Mouse (Mus musculus) E14TG2a.4 (cell line): Measurements from ENCODE around the gene Acot7.

Experiments
- H3K27me3 ChIP-seq: 2 replicates; pipeline ENCODE4 v1.6.1; 2014; ENCODE audit warnings: low read length, control low read depth; ENCODE audit not compliant: insufficient read depth
- H3K36me3 ChIP-seq: 2 replicates; pipeline ENCODE4 v1.6.1; 2014; ENCODE audit warnings: low read length, control low read depth; ENCODE audit not compliant: insufficient read depth
- H3K4me1 ChIP-seq: replicated peaks from 2 replicates; pipeline ENCODE4 v1.6.1; 2014; ENCODE audit warnings: low read depth, low read length, control low read depth
- H3K4me3 ChIP-seq: replicated peaks from 2 replicates; pipeline ENCODE4 v1.5.1; 2014; ENCODE audit warnings: mild to moderate bottlenecking, low read length
- H3K9me3 ChIP-seq: 2 replicates; pipeline ENCODE4 v1.6.1; 2014; ENCODE audit warnings: low read length, control low read depth
- CTCF ChIP-seq: conservative IDR thresholded peaks from 2 replicates; pipeline ENCODE4 v1.5.1; 2014; ENCODE audit warnings: low read length
- NANOG ChIP-seq: IDR thresholded peaks from 2 replicates; pipeline ENCODE4 v1.6.1; 2014; ENCODE audit warnings: borderline replicate concordance, low read length, mixed read lengths
- POU5F1 ChIP-seq: IDR thresholded peaks from 2 replicates; pipeline ENCODE4 v1.6.1; 2014; ENCODE audit warnings: low read length, borderline replicate concordance

Acot7 gene

GRCm38 (mm10) chr4:152146033-152146827 lies 31.7 kb upstream of the Acot7 start:
- Histone ChIP-seq H3K36me3 (no peaks in the 10 kb centered on the region), H3K4me3 (no peak overlapping the region), H3K27me3 (peaks cover 59% of the 10 kb centered on the region), H3K9me3 (no peaks in the 10 kb centered on the region), H3K4me1 (peaks cover 20% of the 10 kb centered on the region)
- TF ChIP-seq CTCF (no peak), NANOG (no peak), POU5F1 (no peak)

- H3K27me3 ChIP-seq: peaks cover 72% of the 10 kb centered on the region
- TF ChIP-seq NANOG (no peak), CTCF (no peak), POU5F1 (no peak)
- H3K4me1 ChIP-seq: peaks cover 41% of the 10 kb centered on the region
- H3K36me3 ChIP-seq: no peaks in the 10 kb centered on the region
- no peak overlapping the region for H3K4me3 ChIP-seq
- no peaks in the 10 kb centered on the region for H3K9me3 ChIP-seq
Measured at GRCm38 (mm10) chr4:152150546-152150945, 27.4 kb upstream of the Acot7 start.

GRCm38 (mm10) chr4:152151451-152151965 lies 26.4 kb upstream of the Acot7 start:
- peaks cover 71% of the 10 kb centered on the region for H3K27me3 ChIP-seq
- no peaks in the 10 kb centered on the region for H3K9me3 ChIP-seq
- peaks cover 33% of the 10 kb centered on the region for H3K4me1 ChIP-seq
- no peaks in the 10 kb centered on the region for H3K36me3 ChIP-seq
- TF ChIP-seq NANOG: no peak
- no peak for TF ChIP-seq CTCF
- no peak for TF ChIP-seq POU5F1
- H3K4me3 ChIP-seq: peak overlapping the region; percentile 89

GRCm38 (mm10) chr4:152151966-152152544 lies 25.9 kb upstream of the Acot7 start, which contains the start of gene Espn:
Gene Espn (minus strand): TSS chr4:152152371.
- Histone ChIP-seq H3K4me3 (peak within 1 kb of the TSS; percentile 89), H3K9me3 (no peaks in the 10 kb centered on the region), H3K4me1 (peaks cover 33% of the 10 kb centered on the region), H3K27me3 (peaks cover 67% of the 10 kb centered on the region), H3K36me3 (no peaks in the 10 kb centered on the region)
- TF ChIP-seq POU5F1 (no peak), CTCF (no peak), NANOG (no peak)

GRCm38 (mm10) chr4:152153771-152154177 lies 24.2 kb upstream of the Acot7 start:
- Histone ChIP-seq H3K9me3 (no peaks in the 10 kb centered on the region), H3K4me3 (0 out of 2 replicates have a peak overlapping the region, but pooled peaks have one; percentile 41), H3K36me3 (no peaks in the 10 kb centered on the region), H3K4me1 (peaks cover 40% of the 10 kb centered on the region), H3K27me3 (peaks cover 72% of the 10 kb centered on the region)
- TF ChIP-seq CTCF (peak; percentile 87), POU5F1 (no peak), NANOG (no peak)

- Histone ChIP-seq H3K27me3 (peaks cover 72% of the 10 kb centered on the region), H3K4me1 (peaks cover 48% of the 10 kb centered on the region), H3K4me3 (no peak overlapping the region), H3K9me3 (no peaks in the 10 kb centered on the region), H3K36me3 (no peaks in the 10 kb centered on the region)
- peak; percentile 18 for TF ChIP-seq CTCF
- TF ChIP-seq NANOG: no peak
Measured at GRCm38 (mm10) chr4:152155019-152155418, 22.9 kb upstream of the Acot7 start.

- H3K27me3 ChIP-seq: peaks cover 69% of the 10 kb centered on the region
- TF ChIP-seq POU5F1 (no peak), CTCF (peak; percentile 97)
- peaks cover 48% of the 10 kb centered on the region for H3K4me1 ChIP-seq
- peak overlapping the region; percentile 79 for H3K4me3 ChIP-seq
- H3K9me3 ChIP-seq: peaks cover 11% of the 10 kb centered on the region
- no peaks in the 10 kb centered on the region for H3K36me3 ChIP-seq
Measured at GRCm38 (mm10) chr4:152157779-152158584, 20.0 kb upstream of the Acot7 start.
